Mouse (Mus musculus) limb, embryonic 15.5 days (tissue): Measurements from ENCODE around the gene Sec24c. TPM values are rescaled to one million over a fixed set of nuclear protein-coding genes. Genes with fewer than 3 reads are reported as not detected.
A peak's percentile ranks its signal among the peaks of the same experiment; 100 is the strongest.

Source experiments
- ATAC-seq: fragments of 200-750 bp; cut with Nextera tagmentation; 2 replicates; pipeline ENCODE4 v1.8.0; 2017; ENCODE audit warnings: low read depth, moderate TSS enrichment; ENCODE audit not compliant: insufficient number of reproducible peaks, low FRiP score, low TSS enrichment
- H3K27ac ChIP-seq: fragments of 300-500 bp; sonication (generic); 2 replicates; pipeline ENCODE4 v1.5.1; 2015; ENCODE audit warnings: moderate library complexity, mild to moderate bottlenecking, inconsistent platforms
- H3K27me3 ChIP-seq: fragments of 300-500 bp; sonication (generic); 2 replicates; pipeline ENCODE4 v1.6.1; 2015; ENCODE audit warnings: inconsistent platforms
- H3K36me3 ChIP-seq: fragments of 300-500 bp; sonication (generic); 2 replicates; pipeline ENCODE4 v1.6.1; 2015; ENCODE audit warnings: inconsistent platforms
- H3K4me1 ChIP-seq: fragments of 300-500 bp; sonication (generic); 2 replicates; pipeline ENCODE4 v1.6.1; 2015; ENCODE audit warnings: inconsistent platforms
- H3K4me2 ChIP-seq: fragments of 300-500 bp; sonication (generic); 2 replicates; pipeline ENCODE4 v1.6.1; 2015; ENCODE audit warnings: mild to moderate bottlenecking, inconsistent platforms
- H3K4me3 ChIP-seq: fragments of 300-500 bp; sonication (generic); 2 replicates; pipeline ENCODE4 v1.5.1; 2015; ENCODE audit warnings: mild to moderate bottlenecking, inconsistent platforms
- H3K9ac ChIP-seq: fragments of 300-500 bp; sonication (generic); 2 replicates; pipeline ENCODE4 v1.6.1; 2015; ENCODE audit warnings: inconsistent platforms
- H3K9me3 ChIP-seq: fragments of 300-500 bp; sonication (generic); 2 replicates; pipeline ENCODE4 v1.6.1; 2016; ENCODE audit warnings: inconsistent platforms
- WGBS: fragments of 180-500 bp; shearing (Covaris S2); methylation state at CpG from one replicate; pipeline ENCODE4 v1.1.7; 2015; 5-methylcytosine and 5-hydroxymethylcytosine counted together
- polyA plus RNA-seq: library from polyadenylated mRNA; unstranded; fragments of >200 nt; fragmentation: Nextera tagmentation; extraction: Ambion mirVana; gene quantifications from 2 replicates; pipeline ENCODE4 v1.2.1, GENCODE M21; 2015

Sec24c gene
- polyA plus RNA-seq, 1 experiment from 2014 or later: 79.3 TPM

- WGBS: 11% methylated on average over 19 of the region's 19 CpGs
- peak overlapping the region; percentile 73 for H3K4me3 ChIP-seq
- ATAC-seq: no peak; the same call in 1 of the 2 replicates
- no peaks in the 10 kb centered on the region for H3K9me3 ChIP-seq
- no peaks in the 10 kb centered on the region for H3K36me3 ChIP-seq
- H3K27me3 ChIP-seq: no peaks in the 10 kb centered on the region
- H3K4me1 ChIP-seq: peaks cover 33% of the 10 kb centered on the region
- H3K9ac ChIP-seq: peak overlapping the region; percentile 80
- H3K27ac ChIP-seq: peak overlapping the region; percentile 97
- peak overlapping the region; percentile 89 for H3K4me2 ChIP-seq
These were observed 12.3 kb upstream of the Sec24c start for GRCm38 (mm10) chr14:20661661-20662331.

GRCm38 (mm10) chr14:20662740-20663139 lies 11.4 kb upstream of the Sec24c start:
- peak overlapping the region; percentile 73; the same call in 1 of the 2 replicates for H3K4me3 ChIP-seq
- H3K4me2 ChIP-seq: 0 out of 2 replicates have a peak overlapping the region, but pooled peaks have one; percentile 89
- H3K9ac ChIP-seq: no peak overlapping the region
- WGBS: 86% methylated on average over 3 of the region's 3 CpGs
- peaks cover 33% of the 10 kb centered on the region for H3K4me1 ChIP-seq
- H3K27me3 ChIP-seq: no peaks in the 10 kb centered on the region
- no peak for ATAC-seq
- peak overlapping the region; percentile 97 for H3K27ac ChIP-seq
- H3K9me3 ChIP-seq: no peaks in the 10 kb centered on the region
- H3K36me3 ChIP-seq: no peaks in the 10 kb centered on the region

- Histone ChIP-seq H3K4me1 (peaks cover 33% of the 10 kb centered on the region), H3K4me2 (no peak overlapping the region), H3K4me3 (peak overlapping the region; percentile 73), H3K27ac (peak overlapping the region; percentile 74), H3K36me3 (no peaks in the 10 kb centered on the region), H3K27me3 (no peaks in the 10 kb centered on the region), H3K9ac (no peak overlapping the region), H3K9me3 (no peaks in the 10 kb centered on the region)
- no peak for ATAC-seq
- WGBS: 64% methylated on average over 2 of the region's 2 CpGs
These were observed 10.5 kb upstream of the Sec24c start for GRCm38 (mm10) chr14:20663601-20664000.

- peak overlapping the region; percentile 73; the same call in 1 of the 2 replicates for H3K4me3 ChIP-seq
- ATAC-seq: peak; percentile 35; the same call in 1 of the 2 replicates
- peak overlapping the region; percentile 74 for H3K27ac ChIP-seq
- no peak overlapping the region for H3K9ac ChIP-seq
- H3K27me3 ChIP-seq: no peaks in the 10 kb centered on the region
- no peaks in the 10 kb centered on the region for H3K36me3 ChIP-seq
- H3K4me1 ChIP-seq: peaks cover 33% of the 10 kb centered on the region
- 32% methylated on average over 3 of the region's 3 CpGs for WGBS
- H3K4me2 ChIP-seq: no peak overlapping the region
- no peaks in the 10 kb centered on the region for H3K9me3 ChIP-seq
These were observed 9.7 kb upstream of the Sec24c start for GRCm38 (mm10) chr14:20664436-20664835.

- WGBS: 58% methylated on average over 1 of the region's 1 CpGs
- no peaks in the 10 kb centered on the region for H3K36me3 ChIP-seq
- H3K9me3 ChIP-seq: no peaks in the 10 kb centered on the region
- H3K27me3 ChIP-seq: no peaks in the 10 kb centered on the region
- no peak for ATAC-seq
- no peak overlapping the region for H3K4me2 ChIP-seq
- H3K4me1 ChIP-seq: peaks cover 12% of the 10 kb centered on the region
- no peak overlapping the region for H3K9ac ChIP-seq
- no peak overlapping the region for H3K4me3 ChIP-seq
- 0 out of 2 replicates have a peak overlapping the region, but pooled peaks have one; percentile 11 for H3K27ac ChIP-seq
These were observed 6.6 kb upstream of the Sec24c start for GRCm38 (mm10) chr14:20667469-20667868.

- 0 out of 2 replicates have a peak within 1 kb of the TSS, but pooled peaks have one; percentile 11 for H3K27ac ChIP-seq
- no peak within 1 kb of the TSS for H3K4me3 ChIP-seq
- H3K9ac ChIP-seq: no peak within 1 kb of the TSS
These were observed 5.8 kb upstream of the Sec24c start, which contains the start of gene Synpo2l for GRCm38 (mm10) chr14:20668154-20668810. TSS of gene Synpo2l (minus strand) at chr14:20668354.

GRCm38 (mm10) chr14:20672990-20673389 lies 1.1 kb upstream of the Sec24c start:
- WGBS: 96% methylated on average over 2 of the region's 2 CpGs
- Histone ChIP-seq H3K4me1 (peaks cover 9% of the 10 kb centered on the region), H3K4me2 (no peak overlapping the region), H3K9me3 (no peaks in the 10 kb centered on the region), H3K9ac (no peak overlapping the region), H3K36me3 (peaks cover 21% of the 10 kb centered on the region), H3K4me3 (no peak overlapping the region), H3K27me3 (no peaks in the 10 kb centered on the region), H3K27ac (no peak overlapping the region)
- no peak for ATAC-seq

More at GRCm38 (mm10) chr14:20668154-20668810, 5.8 kb upstream of the Sec24c start, which contains the start of gene Synpo2l:
- no peak within 1 kb of the TSS for H3K4me2 ChIP-seq
- no peaks in the 10 kb centered on the region for H3K27me3 ChIP-seq
- WGBS: 76% methylated on average over 8 of the region's 8 CpGs
- H3K4me1 ChIP-seq: peaks cover 10% of the 10 kb centered on the region
- H3K9me3 ChIP-seq: no peaks in the 10 kb centered on the region
- no peaks in the 10 kb centered on the region for H3K36me3 ChIP-seq
- ATAC-seq: no peak

GRCm38 (mm10) chr14:20673735-20674063 lies 409 bp upstream of the Sec24c start:
- no peaks in the 10 kb centered on the region for H3K9me3 ChIP-seq
- H3K27ac ChIP-seq: peak overlapping the region; percentile 94
- H3K27me3 ChIP-seq: no peaks in the 10 kb centered on the region
- peaks cover 28% of the 10 kb centered on the region for H3K36me3 ChIP-seq
- ATAC-seq: no peak
- H3K9ac ChIP-seq: no peak overlapping the region
- H3K4me3 ChIP-seq: peak overlapping the region; percentile 82
- peak overlapping the region; percentile 59 for H3K4me2 ChIP-seq
- WGBS: 12% methylated on average over 13 of the region's 13 CpGs
- H3K4me1 ChIP-seq: peaks cover 9% of the 10 kb centered on the region

GRCm38 (mm10) chr14:20677906-20678305 lies 3.8 kb downstream of the Sec24c start:
- 94% methylated on average over 4 of the region's 4 CpGs for WGBS
- peaks cover 69% of the 10 kb centered on the region for H3K36me3 ChIP-seq
- H3K9me3 ChIP-seq: no peaks in the 10 kb centered on the region
- peaks cover 9% of the 10 kb centered on the region for H3K4me1 ChIP-seq
- no peak overlapping the region for H3K9ac ChIP-seq
- no peaks in the 10 kb centered on the region for H3K27me3 ChIP-seq
- ATAC-seq: no peak
- H3K4me2 ChIP-seq: no peak overlapping the region
- H3K27ac ChIP-seq: no peak overlapping the region
- no peak overlapping the region for H3K4me3 ChIP-seq

- Histone ChIP-seq H3K4me2 (no peak overlapping the region), H3K27me3 (no peaks in the 10 kb centered on the region), H3K4me3 (no peak overlapping the region), H3K36me3 (peaks cover 98% of the 10 kb centered on the region), H3K9ac (no peak overlapping the region), H3K4me1 (no peaks in the 10 kb centered on the region; the same call in 1 of the 2 replicates), H3K9me3 (no peaks in the 10 kb centered on the region), H3K27ac (no peak overlapping the region)
- WGBS: 90% methylated on average over 2 of the region's 2 CpGs
- ATAC-seq: no peak
These were observed 7.6 kb downstream of the Sec24c start for GRCm38 (mm10) chr14:20681742-20682141.

- no peaks in the 10 kb centered on the region for H3K27me3 ChIP-seq
- H3K9ac ChIP-seq: no peak overlapping the region
- no peak overlapping the region for H3K27ac ChIP-seq
- H3K36me3 ChIP-seq: peaks cover 99% of the 10 kb centered on the region
- H3K4me1 ChIP-seq: no peaks in the 10 kb centered on the region
- H3K4me2 ChIP-seq: no peak overlapping the region
- no peak for ATAC-seq
- H3K9me3 ChIP-seq: no peaks in the 10 kb centered on the region
- H3K4me3 ChIP-seq: no peak overlapping the region
- WGBS: 61% methylated on average over 3 of the region's 3 CpGs
These were observed 8.4 kb downstream of the Sec24c start for GRCm38 (mm10) chr14:20682498-20682897.

- H3K9me3 ChIP-seq: no peaks in the 10 kb centered on the region
- ATAC-seq: no peak
- H3K27me3 ChIP-seq: no peaks in the 10 kb centered on the region
- no peak overlapping the region for H3K4me3 ChIP-seq
- peaks cover 97% of the 10 kb centered on the region for H3K36me3 ChIP-seq
- no peak overlapping the region for H3K9ac ChIP-seq
- 97% methylated on average over 3 of the region's 3 CpGs for WGBS
- H3K27ac ChIP-seq: no peak overlapping the region
- H3K4me2 ChIP-seq: no peak overlapping the region
- H3K4me1 ChIP-seq: no peaks in the 10 kb centered on the region
These were observed 12.5 kb downstream of the Sec24c start for GRCm38 (mm10) chr14:20686576-20686975.
